Mouse (Mus musculus) heart, adult 2 months (tissue): ENCODE measurements around the gene Grap2.

Experiments
- CTCF ChIP-seq: fragments of 200-600 bp; IDR thresholded peaks from 2 replicates; pipeline ENCODE4 v1.8.1; 2022; ENCODE audit warnings: antibody characterized with exemption, mild to moderate bottlenecking, moderate library complexity
- POLR2A ChIP-seq: fragments of 200-500 bp; IDR thresholded peaks from 2 replicates; pipeline ENCODE4 v1.6.1; 2011; ENCODE audit warnings: mild to moderate bottlenecking, low read depth, low read length, control low read depth; ENCODE audit not compliant: insufficient read depth

DNA sequence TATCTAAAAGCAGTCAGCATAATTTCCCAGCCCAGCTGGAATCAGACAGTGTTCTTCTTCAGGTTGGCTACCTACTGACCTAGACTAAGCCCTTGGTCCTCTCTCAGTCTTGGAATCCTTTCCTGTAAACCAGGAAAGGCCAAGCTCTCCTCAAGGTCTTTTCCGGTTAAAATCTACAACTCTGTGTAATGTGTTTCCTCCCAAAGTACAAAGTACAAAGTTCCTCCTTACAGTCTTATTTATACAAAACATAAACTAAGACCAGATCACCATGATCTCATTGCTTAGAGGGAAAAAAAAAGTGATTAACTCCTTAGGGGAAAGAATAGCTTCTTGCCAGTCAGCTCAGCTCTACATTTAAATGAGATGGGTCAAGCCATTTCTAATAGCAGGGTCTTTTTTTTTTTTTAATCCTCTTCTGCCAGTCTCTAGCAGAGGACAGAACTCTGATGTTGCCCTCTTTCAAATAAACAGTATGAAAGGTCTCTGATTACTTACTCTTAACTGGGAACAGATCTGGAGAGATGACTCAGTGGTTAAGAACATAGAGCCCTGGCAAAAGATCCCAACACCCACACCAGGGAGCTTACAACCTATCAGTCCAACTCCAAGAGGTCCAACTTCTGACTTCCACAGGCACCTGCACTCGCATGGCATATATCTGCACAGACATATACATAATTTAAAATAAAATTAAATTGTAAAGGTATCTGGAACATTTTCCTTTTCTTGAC lies 69.5 kb downstream of the Grap2 start:
- no peak for TF ChIP-seq CTCF
- no peak for TF ChIP-seq POLR2A
